Mouse (Mus musculus) midbrain, postnatal 0 days (tissue): ENCODE results near the gene Igf2bp1. TPM values are rescaled to one million over a fixed set of nuclear protein-coding genes. Genes with fewer than 3 reads are reported as not detected.
"Not testable (repeated sequence)": the region's sequence is repeated elsewhere in the genome, so short reads cannot be mapped to it uniquely, and the experiment has no call there.

Source experiments
- ATAC-seq: fragments of 200-750 bp; cut with Nextera tagmentation; 2 replicates; pipeline ENCODE4 v1.8.0; 2017; ENCODE audit warnings: moderate number of reproducible peaks, mild to moderate bottlenecking, moderate TSS enrichment, moderate library complexity; ENCODE audit not compliant: low FRiP score
- DNase-seq: peaks from one replicate; pipeline ENCODE4 v3.0.0-alpha.2; 2015; ENCODE audit warnings: low spot score
- H3K27ac ChIP-seq: fragments of 300-500 bp; sonication (generic); 2 replicates; pipeline ENCODE4 v1.5.1; 2014; ENCODE audit warnings: low read depth, mild to moderate bottlenecking, low read length, mixed read lengths
- H3K27me3 ChIP-seq: fragments of 300-500 bp; sonication (generic); 2 replicates; pipeline ENCODE4 v1.6.1; 2014; ENCODE audit warnings: low read length, control low read depth, mixed read lengths; ENCODE audit not compliant: insufficient read depth
- H3K36me3 ChIP-seq: fragments of 300-500 bp; sonication (generic); 2 replicates; pipeline ENCODE4 v1.6.1; 2014; ENCODE audit warnings: low read length, control low read depth, mixed read lengths; ENCODE audit not compliant: insufficient read depth
- H3K4me1 ChIP-seq: fragments of 300-500 bp; sonication (generic); 2 replicates; pipeline ENCODE4 v1.6.1; 2014; ENCODE audit warnings: mild to moderate bottlenecking, control low read depth, antibody characterized with exemption, low read length, mixed read lengths; ENCODE audit not compliant: insufficient read depth
- H3K4me2 ChIP-seq: fragments of 300-500 bp; sonication (generic); 2 replicates; pipeline ENCODE4 v1.6.1; 2014; ENCODE audit warnings: low read depth, mild to moderate bottlenecking, low read length, mixed read lengths; ENCODE audit not compliant: poor library complexity, severe bottlenecking
- H3K4me3 ChIP-seq: fragments of 300-500 bp; sonication (generic); 2 replicates; pipeline ENCODE4 v1.5.1; 2014; ENCODE audit warnings: low read depth, mild to moderate bottlenecking, low read length, moderate library complexity
- H3K9ac ChIP-seq: fragments of 300-500 bp; sonication (generic); replicated peaks from 2 replicates; pipeline ENCODE4 v1.6.1; 2014; ENCODE audit warnings: mild to moderate bottlenecking, low read length, moderate library complexity, mixed read lengths; ENCODE audit not compliant: poor library complexity, severe bottlenecking
- H3K9me3 ChIP-seq: fragments of 300-500 bp; sonication (generic); 2 replicates; pipeline ENCODE4 v1.6.1; 2016; ENCODE audit warnings: low read length, control low read depth
- CTCF ChIP-seq: IDR thresholded peaks from 2 replicates; pipeline ENCODE4 v1.5.1; 2016; ENCODE audit warnings: antibody characterized with exemption, mild to moderate bottlenecking
- WGBS: fragments of 180-500 bp; shearing (Covaris S2); extraction: QIAGEN DNeasy Blood & Tissue Kit; methylation state at CpG from one replicate; pipeline ENCODE4 v1.1.7; 2014; 5-methylcytosine and 5-hydroxymethylcytosine counted together
- polyA plus RNA-seq: library from polyadenylated mRNA; unstranded; fragments of >200 nt; fragmentation: Nextera tagmentation; extraction: Ambion mirVana; gene quantifications from 2 replicates; pipeline ENCODE4 v1.2.1, GENCODE M21; 2015
- total RNA-seq: library from RNA; depleted of rRNA; stranded (reverse); fragments of >200 nt; gene quantifications from 2 replicates; pipeline ENCODE4 v1.2.3, GENCODE M21; 2014

The Igf2bp1 gene
- total and polyA plus RNA-seq, 2 experiments from 2014 or later = 1.3 to 2.2 TPM

GRCm38 (mm10) chr11:95939828-95940507 is 65.8 kb downstream of the Igf2bp1 start:
- H3K9ac ChIP-seq = no peak overlapping the region
- peak; percentile 27 for TF ChIP-seq CTCF
- no peak for ATAC-seq
- no peaks in the 10 kb centered on the region for H3K36me3 ChIP-seq
- no peaks in the 10 kb centered on the region for H3K4me1 ChIP-seq
- DNase-seq = peak; percentile 6
- no peak overlapping the region for H3K4me2 ChIP-seq
- H3K9me3 ChIP-seq = no peaks in the 10 kb centered on the region
- H3K27me3 ChIP-seq = no peaks in the 10 kb centered on the region
- no peak overlapping the region for H3K27ac ChIP-seq
- no peak overlapping the region for H3K4me3 ChIP-seq
- WGBS = 29% methylated on average over 11 of the region's 11 CpGs

GRCm38 (mm10) chr11:95936409-95936808 is 69.3 kb downstream of the Igf2bp1 start:
- Histone ChIP-seq H3K27ac (no peak overlapping the region), H3K27me3 (no peaks in the 10 kb centered on the region), H3K4me3 (no peak overlapping the region), H3K9ac (no peak overlapping the region), H3K9me3 (no peaks in the 10 kb centered on the region), H3K4me1 (no peaks in the 10 kb centered on the region), H3K4me2 (no peak overlapping the region), H3K36me3 (no peaks in the 10 kb centered on the region)
- no peak for ATAC-seq
- no peak for DNase-seq
- no peak for TF ChIP-seq CTCF
- 80% methylated on average over 6 of the region's 6 CpGs for WGBS

GRCm38 (mm10) chr11:95932168-95932567 is 73.6 kb downstream of the Igf2bp1 start:
- WGBS = 87% methylated on average over 8 of the region's 10 CpGs

GRCm38 (mm10) chr11:95926398-95926797 is 79.3 kb downstream of the Igf2bp1 start:
- DNase-seq (no peak), ATAC-seq (no peak)
- no peaks in the 10 kb centered on the region for H3K4me1 ChIP-seq
- no peak overlapping the region for H3K27ac ChIP-seq
- peaks cover 3% of the 10 kb centered on the region; the same call in 1 of the 2 replicates for H3K27me3 ChIP-seq
- no peak overlapping the region for H3K9ac ChIP-seq
- H3K4me2 ChIP-seq = no peak overlapping the region
- H3K9me3 ChIP-seq = peaks cover 5% of the 10 kb centered on the region; the same call in 1 of the 2 replicates
- 77% methylated on average over 4 of the region's 4 CpGs for WGBS
- H3K36me3 ChIP-seq = no peaks in the 10 kb centered on the region
- H3K4me3 ChIP-seq = no peak overlapping the region
- TF ChIP-seq CTCF = peak; percentile 15; the same call in 1 of the 2 replicates

More at GRCm38 (mm10) chr11:95932168-95932567, 73.6 kb downstream of the Igf2bp1 start:
- H3K4me1 ChIP-seq, H3K27ac ChIP-seq, H3K4me3 ChIP-seq, H3K4me2 ChIP-seq, ATAC-seq, H3K9ac ChIP-seq, H3K9me3 ChIP-seq, H3K27me3 ChIP-seq, H3K36me3 ChIP-seq, DNase-seq: not testable (repeated sequence)

- H3K4me3 ChIP-seq = no peak overlapping the region
- no peak for ATAC-seq
- peaks cover 3% of the 10 kb centered on the region; the same call in 1 of the 2 replicates for H3K27me3 ChIP-seq
- 95% methylated on average over 5 of the region's 5 CpGs for WGBS
- no peaks in the 10 kb centered on the region for H3K36me3 ChIP-seq
- no peak for TF ChIP-seq CTCF
- DNase-seq = no peak
- H3K4me2 ChIP-seq = no peak overlapping the region
- no peaks in the 10 kb centered on the region for H3K4me1 ChIP-seq
- H3K9me3 ChIP-seq = peaks cover 5% of the 10 kb centered on the region; the same call in 1 of the 2 replicates
- no peak overlapping the region for H3K27ac ChIP-seq
- no peak overlapping the region for H3K9ac ChIP-seq
Measured at GRCm38 (mm10) chr11:95925976-95926375, 79.8 kb downstream of the Igf2bp1 start.

- DNase-seq (no peak), ATAC-seq (no peak)
- no peaks in the 10 kb centered on the region for H3K4me1 ChIP-seq
- H3K4me3 ChIP-seq = no peak overlapping the region
- H3K27ac ChIP-seq = no peak overlapping the region
- H3K27me3 ChIP-seq = peaks cover 7% of the 10 kb centered on the region
- no peak overlapping the region for H3K9ac ChIP-seq
- TF ChIP-seq CTCF = no peak
- WGBS = 7% methylated on average over 2 of the region's 2 CpGs
- no peaks in the 10 kb centered on the region for H3K36me3 ChIP-seq
- H3K4me2 ChIP-seq = no peak overlapping the region
- peaks cover 5% of the 10 kb centered on the region; the same call in 1 of the 2 replicates for H3K9me3 ChIP-seq
Measured at GRCm38 (mm10) chr11:95924215-95924614, 81.5 kb downstream of the Igf2bp1 start.

- 3% methylated on average over 3 of the region's 6 CpGs for WGBS
- not testable (repeated sequence) for H3K9ac ChIP-seq, H3K27ac ChIP-seq, H3K9me3 ChIP-seq, H3K4me1 ChIP-seq, H3K4me2 ChIP-seq, DNase-seq, H3K4me3 ChIP-seq, H3K27me3 ChIP-seq, H3K36me3 ChIP-seq, ATAC-seq
Measured at GRCm38 (mm10) chr11:95923477-95923876, 82.3 kb downstream of the Igf2bp1 start.
